Mouse (Mus musculus) midbrain, embryonic 14.5 days (tissue): Measurements from ENCODE around the gene Shisa5. TPM values are rescaled to one million over a fixed set of nuclear protein-coding genes. Genes with fewer than 3 reads are reported as not detected.
A peak's percentile ranks its signal among the peaks of the same experiment; 100 is the strongest.

Source experiments
- ATAC-seq: fragments of 200-750 bp; cut with Nextera tagmentation; 2 replicates; pipeline ENCODE4 v1.8.0; 2017; ENCODE audit warnings: moderate number of reproducible peaks, moderate library complexity; ENCODE audit not compliant: low FRiP score, low TSS enrichment
- DNase-seq: peaks from one replicate; pipeline ENCODE4 v3.0.0-alpha.2; 2015
- H3K27ac ChIP-seq: fragments of 300-500 bp; sonication (generic); replicated peaks from 2 replicates; pipeline ENCODE4 v1.5.1; 2014; ENCODE audit warnings: mild to moderate bottlenecking, low read depth, low read length, moderate library complexity
- H3K27me3 ChIP-seq: fragments of 300-500 bp; sonication (generic); 2 replicates; pipeline ENCODE4 v1.6.1; 2014; ENCODE audit warnings: low read length, control low read depth, mixed read lengths; ENCODE audit not compliant: control insufficient read depth, insufficient read depth
- H3K36me3 ChIP-seq: fragments of 300-500 bp; sonication (generic); 2 replicates; pipeline ENCODE4 v1.6.1; 2014; ENCODE audit warnings: low read length, control low read depth; ENCODE audit not compliant: control insufficient read depth, insufficient read depth
- H3K4me1 ChIP-seq: fragments of 300-500 bp; sonication (generic); 2 replicates; pipeline ENCODE4 v1.6.1; 2014; ENCODE audit warnings: mild to moderate bottlenecking, antibody characterized with exemption, low read length, control low read depth; ENCODE audit not compliant: control insufficient read depth, insufficient read depth
- H3K4me2 ChIP-seq: fragments of 300-500 bp; sonication (generic); 2 replicates; pipeline ENCODE4 v1.6.1; 2014; ENCODE audit warnings: mild to moderate bottlenecking, low read length, moderate library complexity
- H3K4me3 ChIP-seq: fragments of 300-500 bp; sonication (generic); replicated peaks from 2 replicates; pipeline ENCODE4 v1.5.1; 2014; ENCODE audit warnings: low read depth, low read length
- H3K9ac ChIP-seq: fragments of 300-500 bp; sonication (generic); replicated peaks from 2 replicates; pipeline ENCODE4 v1.6.1; 2014; ENCODE audit warnings: mild to moderate bottlenecking, low read length, moderate library complexity
- H3K9me3 ChIP-seq: fragments of 300-500 bp; sonication (generic); 2 replicates; pipeline ENCODE4 v1.6.1; 2016; ENCODE audit warnings: low read length, control low read depth, mixed read lengths; ENCODE audit not compliant: control insufficient read depth
- WGBS: fragments of 180-500 bp; shearing (Covaris S2); extraction: QIAGEN DNeasy Blood & Tissue Kit; methylation state at CpG from one replicate; pipeline ENCODE4 v1.1.7; 2014; 5-methylcytosine and 5-hydroxymethylcytosine counted together
- polyA plus RNA-seq: library from polyadenylated mRNA; unstranded; fragments of >200 nt; fragmentation: Nextera tagmentation; extraction: Ambion mirVana; gene quantifications from 2 replicates; pipeline ENCODE4 v1.2.1, GENCODE M21; 2014

Gene Shisa5
- polyA plus RNA-seq, 1 experiment from 2014 or later = 49.1 TPM

GRCm38 (mm10) chr9:109031001-109031400, 7.4 kb upstream of the Shisa5 start:
- H3K9me3 ChIP-seq = no peaks in the 10 kb centered on the region
- ATAC-seq (no peak), DNase-seq (no peak)
- H3K27me3 ChIP-seq = no peaks in the 10 kb centered on the region
- WGBS = 89% methylated on average over 7 of the region's 7 CpGs
- H3K4me1 ChIP-seq = no peaks in the 10 kb centered on the region
- H3K4me3 ChIP-seq = no peak overlapping the region
- peaks cover 19% of the 10 kb centered on the region for H3K36me3 ChIP-seq
- H3K27ac ChIP-seq = no peak overlapping the region
- no peak overlapping the region for H3K9ac ChIP-seq
- H3K4me2 ChIP-seq = no peak overlapping the region

- 85% methylated on average over 8 of the region's 8 CpGs for whole genome bisulfite sequencing
- ATAC-seq = no peak
- H3K36me3 ChIP-seq = peaks cover 14% of the 10 kb centered on the region
Measured at GRCm38 (mm10) chr9:109031686-109032085, 6.7 kb upstream of the Shisa5 start.

GRCm38 (mm10) chr9:109032435-109032834, 5.9 kb upstream of the Shisa5 start:
- Histone ChIP-seq H3K27ac (no peak overlapping the region), H3K4me3 (no peak overlapping the region), H3K9ac (no peak overlapping the region), H3K36me3 (peaks cover 6% of the 10 kb centered on the region; the same call in 1 of the 2 replicates), H3K9me3 (no peaks in the 10 kb centered on the region), H3K4me1 (no peaks in the 10 kb centered on the region), H3K27me3 (no peaks in the 10 kb centered on the region), H3K4me2 (no peak overlapping the region)
- 82% methylated on average over 6 of the region's 6 CpGs for WGBS
- ATAC-seq (no peak), DNase-seq (no peak)

More at GRCm38 (mm10) chr9:109031686-109032085, 6.7 kb upstream of the Shisa5 start:
- no peak overlapping the region for H3K9ac ChIP-seq
- H3K4me2 ChIP-seq = no peak overlapping the region
- H3K27me3 ChIP-seq = no peaks in the 10 kb centered on the region
- H3K4me3 ChIP-seq = no peak overlapping the region
- no peaks in the 10 kb centered on the region for H3K9me3 ChIP-seq
- H3K27ac ChIP-seq = no peak overlapping the region
- no peak for DNase-seq
- no peaks in the 10 kb centered on the region for H3K4me1 ChIP-seq

- H3K9me3 ChIP-seq = no peaks in the 10 kb centered on the region
- no peaks in the 10 kb centered on the region; the same call in 1 of the 2 replicates for H3K4me1 ChIP-seq
- 19% methylated on average over 8 of the region's 8 CpGs for WGBS
- peak overlapping the region; percentile 87 for H3K4me2 ChIP-seq
- H3K27me3 ChIP-seq = no peaks in the 10 kb centered on the region
- peak overlapping the region; percentile 51 for H3K4me3 ChIP-seq
- DNase-seq (peak; percentile 9), ATAC-seq (no peak)
- no peaks in the 10 kb centered on the region for H3K36me3 ChIP-seq
- no peak overlapping the region for H3K27ac ChIP-seq
- peak overlapping the region; percentile 56 for H3K9ac ChIP-seq
Measured at GRCm38 (mm10) chr9:109038901-109039364, 568 bp downstream of the Shisa5 start.

- Histone ChIP-seq H3K4me1 (no peaks in the 10 kb centered on the region; the same call in 1 of the 2 replicates), H3K27me3 (no peaks in the 10 kb centered on the region), H3K4me2 (no peak overlapping the region; the same call in 1 of the 2 replicates), H3K27ac (no peak overlapping the region), H3K4me3 (no peak overlapping the region), H3K9me3 (no peaks in the 10 kb centered on the region), H3K9ac (no peak overlapping the region), H3K36me3 (no peaks in the 10 kb centered on the region)
- WGBS = 84% methylated on average over 4 of the region's 4 CpGs
- ATAC-seq (no peak), DNase-seq (no peak)
Measured at GRCm38 (mm10) chr9:109039681-109040080, 1.3 kb downstream of the Shisa5 start.

- WGBS = 85% methylated on average over 8 of the region's 8 CpGs
- Histone ChIP-seq H3K4me1 (no peaks in the 10 kb centered on the region; the same call in 1 of the 2 replicates), H3K27me3 (no peaks in the 10 kb centered on the region), H3K4me2 (no peak overlapping the region), H3K4me3 (no peak overlapping the region), H3K9ac (no peak overlapping the region), H3K36me3 (no peaks in the 10 kb centered on the region), H3K9me3 (no peaks in the 10 kb centered on the region), H3K27ac (no peak overlapping the region)
- ATAC-seq = no peak
- DNase-seq = no peak
Measured at GRCm38 (mm10) chr9:109040216-109040615, 1.9 kb downstream of the Shisa5 start.

GRCm38 (mm10) chr9:109040906-109041305, 2.5 kb downstream of the Shisa5 start:
- ATAC-seq (no peak), DNase-seq (no peak)

GRCm38 (mm10) chr9:109041351-109041750, 3.0 kb downstream of the Shisa5 start:
- H3K4me2 ChIP-seq = no peak overlapping the region
- H3K9ac ChIP-seq = no peak overlapping the region
- no peak for DNase-seq
- no peaks in the 10 kb centered on the region for H3K27me3 ChIP-seq
- no peaks in the 10 kb centered on the region for H3K9me3 ChIP-seq
- no peaks in the 10 kb centered on the region; the same call in 1 of the 2 replicates for H3K4me1 ChIP-seq
- no peaks in the 10 kb centered on the region for H3K36me3 ChIP-seq
- 76% methylated on average over 7 of the region's 7 CpGs for WGBS
- H3K4me3 ChIP-seq = no peak overlapping the region
- no peak for ATAC-seq
- H3K27ac ChIP-seq = no peak overlapping the region

More at GRCm38 (mm10) chr9:109040906-109041305, 2.5 kb downstream of the Shisa5 start:
- no peaks in the 10 kb centered on the region; the same call in 1 of the 2 replicates for H3K4me1 ChIP-seq
- WGBS = 73% methylated on average over 6 of the region's 6 CpGs
- no peak overlapping the region for H3K9ac ChIP-seq
- no peaks in the 10 kb centered on the region for H3K36me3 ChIP-seq
- no peaks in the 10 kb centered on the region for H3K27me3 ChIP-seq
- H3K27ac ChIP-seq = no peak overlapping the region
- no peak overlapping the region for H3K4me3 ChIP-seq
- no peaks in the 10 kb centered on the region for H3K9me3 ChIP-seq
- H3K4me2 ChIP-seq = no peak overlapping the region

- DNase-seq (peak; percentile 58), ATAC-seq (no peak)
- Histone ChIP-seq H3K4me1 (no peaks in the 10 kb centered on the region), H3K4me2 (no peak overlapping the region), H3K27ac (no peak overlapping the region), H3K36me3 (no peaks in the 10 kb centered on the region), H3K4me3 (no peak overlapping the region), H3K9ac (no peak overlapping the region), H3K27me3 (no peaks in the 10 kb centered on the region), H3K9me3 (no peaks in the 10 kb centered on the region)
- 31% methylated on average over 5 of the region's 5 CpGs for WGBS
Measured at GRCm38 (mm10) chr9:109046306-109046705, 7.9 kb downstream of the Shisa5 start.
